Mouse (Mus musculus) hindbrain, embryonic 15.5 days (tissue): Measurements from ENCODE around the gene Ago1. TPM values are rescaled to one million over a fixed set of nuclear protein-coding genes. Genes with fewer than 3 reads are reported as not detected.

Source experiments
- ATAC-seq: fragments of 200-750 bp; cut with Nextera tagmentation; 2 replicates; pipeline ENCODE4 v1.8.0; 2017; ENCODE audit warnings: low read depth, moderate number of reproducible peaks, moderate TSS enrichment; ENCODE audit not compliant: low FRiP score
- H3K27ac ChIP-seq: fragments of 300-500 bp; sonication (generic); replicated peaks from 2 replicates; pipeline ENCODE4 v1.5.1; 2015; ENCODE audit warnings: mild to moderate bottlenecking, inconsistent platforms
- H3K27me3 ChIP-seq: fragments of 300-500 bp; sonication (generic); 2 replicates; pipeline ENCODE4 v1.6.1; 2015; ENCODE audit warnings: control low read depth, inconsistent platforms
- H3K36me3 ChIP-seq: fragments of 300-500 bp; sonication (generic); 2 replicates; pipeline ENCODE4 v1.6.1; 2015; ENCODE audit warnings: control low read depth, inconsistent platforms
- H3K4me1 ChIP-seq: fragments of 300-500 bp; sonication (generic); replicated peaks from 2 replicates; pipeline ENCODE4 v1.6.1; 2015; ENCODE audit warnings: control low read depth, inconsistent platforms
- H3K4me2 ChIP-seq: fragments of 300-500 bp; sonication (generic); 2 replicates; pipeline ENCODE4 v1.6.1; 2015; ENCODE audit warnings: moderate library complexity, mild to moderate bottlenecking, inconsistent platforms
- H3K4me3 ChIP-seq: fragments of 300-500 bp; sonication (generic); 2 replicates; pipeline ENCODE4 v1.5.1; 2015; ENCODE audit warnings: mild to moderate bottlenecking, inconsistent platforms
- H3K9ac ChIP-seq: fragments of 300-500 bp; sonication (generic); 2 replicates; pipeline ENCODE4 v1.6.1; 2015; ENCODE audit warnings: inconsistent platforms
- H3K9me3 ChIP-seq: fragments of 300-500 bp; sonication (generic); 2 replicates; pipeline ENCODE4 v1.6.1; 2016; ENCODE audit warnings: control low read depth, inconsistent platforms
- WGBS: fragments of 180-500 bp; shearing (Covaris S2); methylation state at CpG from one replicate; pipeline ENCODE4 v1.1.7; 2015; 5-methylcytosine and 5-hydroxymethylcytosine counted together
- polyA plus RNA-seq: library from polyadenylated mRNA; unstranded; fragments of >200 nt; fragmentation: Nextera tagmentation; extraction: Ambion mirVana; gene quantifications from 2 replicates; pipeline ENCODE4 v1.2.1, GENCODE M21; 2015

Gene Ago1
- 9.2 and 11.7 TPM in 2 replicates for polyA plus RNA-seq

DNA sequence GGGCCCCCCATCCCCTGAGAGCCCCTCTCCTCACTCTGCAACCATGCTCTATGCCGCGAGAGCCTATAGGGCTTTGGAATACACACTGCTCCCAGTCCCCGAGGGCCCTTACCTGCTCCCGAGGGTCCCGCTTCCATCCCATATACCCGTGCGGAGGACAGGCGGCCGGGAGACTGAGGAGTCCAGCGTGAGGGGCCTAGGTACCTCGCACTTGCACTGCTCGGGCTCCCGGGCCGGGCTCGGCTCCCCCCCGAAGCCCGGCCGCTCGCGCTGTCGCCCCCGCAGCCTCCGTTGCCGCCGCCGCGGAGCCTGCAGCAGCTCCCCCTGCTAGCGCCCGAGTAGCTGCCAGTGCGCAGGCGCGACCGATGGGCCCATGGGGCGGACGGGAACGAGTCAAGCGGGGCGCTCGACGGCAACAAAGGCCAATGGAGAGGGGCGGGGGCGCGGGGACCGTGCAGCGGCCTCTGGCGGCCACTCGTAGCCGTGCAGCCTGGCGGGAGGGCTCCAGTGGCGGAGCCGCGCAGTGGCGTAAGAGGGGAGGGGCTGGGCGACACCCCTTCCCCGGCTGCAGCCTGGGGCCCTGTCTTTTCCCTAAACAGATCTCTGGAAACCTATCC is at the start of gene Ago1:
Gene Ago1, minus strand, starts transcription at position 299 of the 617 bp plus-strand sequence.
- WGBS: under 1% methylated on average over 53 of the region's 55 CpGs
- peaks cover 49% of the 10 kb centered on the region for H3K4me1 ChIP-seq
- H3K4me2 ChIP-seq: peak within 1 kb of the TSS; percentile 74
- ATAC-seq: peak; percentile 91
- H3K27me3 ChIP-seq: no peaks in the 10 kb centered on the region
- H3K9ac ChIP-seq: peak within 1 kb of the TSS; percentile 74
- H3K27ac ChIP-seq: peak within 1 kb of the TSS; percentile 92
- no peaks in the 10 kb centered on the region for H3K36me3 ChIP-seq
- peak within 1 kb of the TSS; percentile 66 for H3K4me3 ChIP-seq
- H3K9me3 ChIP-seq: no peaks in the 10 kb centered on the region

DNA sequence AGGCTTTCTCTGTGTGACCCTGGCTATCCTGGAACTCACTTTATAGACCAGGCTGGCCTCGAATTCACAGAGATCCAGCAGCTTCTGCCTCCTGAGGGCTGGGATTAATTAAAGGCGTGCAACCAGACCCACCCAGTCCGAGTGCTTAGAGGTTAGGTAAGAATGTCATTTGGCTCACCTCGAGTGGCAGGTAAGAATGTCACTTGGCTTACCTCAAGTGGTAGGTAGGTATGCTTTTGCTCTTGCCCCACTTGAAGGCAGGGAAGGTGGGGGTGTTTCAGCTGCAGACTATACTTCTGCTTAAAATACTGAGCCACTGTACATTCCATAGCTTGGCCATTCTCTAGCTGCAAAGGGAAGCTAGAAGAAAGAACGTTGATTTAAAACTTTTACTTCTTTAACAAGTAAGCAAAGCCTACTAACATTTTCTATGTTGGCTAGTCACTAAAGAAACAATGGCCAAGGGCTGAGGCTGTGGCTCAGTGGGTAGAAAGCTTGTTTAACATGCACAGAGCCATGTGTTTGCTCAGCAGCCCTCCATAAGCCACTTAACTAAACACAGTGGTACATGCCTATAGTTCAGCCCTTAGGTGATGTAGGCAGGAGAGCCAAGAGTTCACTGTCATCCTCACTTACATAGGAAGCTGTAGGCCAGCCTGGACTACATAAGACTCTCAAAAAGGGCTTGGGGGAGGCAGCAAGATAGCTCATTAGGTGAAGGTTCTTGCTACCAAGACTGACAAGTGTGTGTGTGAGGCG is 44.1 kb upstream of the Ago1 start:
- H3K9me3 ChIP-seq: no peaks in the 10 kb centered on the region
- peaks cover 84% of the 10 kb centered on the region for H3K36me3 ChIP-seq
- H3K27ac ChIP-seq: no peak overlapping the region
- 93% methylated on average over 6 of the region's 6 CpGs for WGBS
- H3K9ac ChIP-seq: no peak overlapping the region
- no peaks in the 10 kb centered on the region for H3K4me1 ChIP-seq
- H3K4me2 ChIP-seq: no peak overlapping the region
- no peak for ATAC-seq
- no peaks in the 10 kb centered on the region for H3K27me3 ChIP-seq
- H3K4me3 ChIP-seq: no peak overlapping the region

GRCm38 (mm10) chr4:126511013-126511412 is 42.6 kb upstream of the Ago1 start:
- no peaks in the 10 kb centered on the region for H3K4me1 ChIP-seq
- H3K9me3 ChIP-seq: no peaks in the 10 kb centered on the region
- H3K9ac ChIP-seq: no peak overlapping the region
- ATAC-seq: no peak
- H3K27ac ChIP-seq: no peak overlapping the region
- H3K4me3 ChIP-seq: no peak overlapping the region
- peaks cover 84% of the 10 kb centered on the region for H3K36me3 ChIP-seq
- H3K4me2 ChIP-seq: no peak overlapping the region
- WGBS: 89% methylated on average over 5 of the region's 5 CpGs
- H3K27me3 ChIP-seq: no peaks in the 10 kb centered on the region

DNA sequence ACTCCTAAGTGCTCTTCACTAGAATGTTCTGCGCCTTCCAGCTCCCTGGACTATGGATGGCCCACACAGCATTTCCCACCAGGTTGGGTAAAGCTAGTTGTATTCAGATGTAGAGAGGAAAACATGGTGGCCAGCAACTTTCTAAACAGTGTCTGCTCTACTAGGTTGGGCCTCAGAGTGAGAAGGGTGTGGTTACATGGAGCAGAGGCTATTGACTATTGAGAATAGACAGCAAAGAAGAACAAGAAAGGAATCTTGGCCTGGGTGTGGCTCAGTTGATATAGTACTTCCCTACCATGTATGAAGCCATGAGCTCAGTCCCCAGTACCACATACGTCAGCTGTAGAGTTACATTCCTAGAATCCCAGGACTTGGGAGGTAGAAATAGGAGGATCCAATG is 40.7 kb upstream of the Ago1 start:
- no peaks in the 10 kb centered on the region for H3K9me3 ChIP-seq
- 97% methylated on average over 2 of the region's 2 CpGs for WGBS
- no peak overlapping the region for H3K27ac ChIP-seq
- H3K36me3 ChIP-seq: peaks cover 83% of the 10 kb centered on the region
- no peak overlapping the region for H3K4me2 ChIP-seq
- H3K4me1 ChIP-seq: no peaks in the 10 kb centered on the region
- H3K4me3 ChIP-seq: no peak overlapping the region
- no peaks in the 10 kb centered on the region for H3K27me3 ChIP-seq
- ATAC-seq: no peak
- H3K9ac ChIP-seq: no peak overlapping the region

GRCm38 (mm10) chr4:126508110-126508899 is 39.9 kb upstream of the Ago1 start:
- 81% methylated on average over 14 of the region's 14 CpGs for WGBS
- Histone ChIP-seq H3K36me3 (peaks cover 80% of the 10 kb centered on the region), H3K9ac (no peak overlapping the region), H3K4me1 (no peaks in the 10 kb centered on the region), H3K27me3 (no peaks in the 10 kb centered on the region), H3K4me2 (no peak overlapping the region), H3K4me3 (no peak overlapping the region), H3K9me3 (no peaks in the 10 kb centered on the region), H3K27ac (no peak overlapping the region)
- ATAC-seq: no peak

GRCm38 (mm10) chr4:126502977-126503309 is 34.6 kb upstream of the Ago1 start:
- H3K36me3 ChIP-seq: peaks cover 56% of the 10 kb centered on the region
- H3K4me2 ChIP-seq: no peak overlapping the region
- 51% methylated on average over 8 of the region's 8 CpGs for WGBS
- ATAC-seq: no peak
- no peak overlapping the region for H3K9ac ChIP-seq
- H3K27ac ChIP-seq: no peak overlapping the region
- no peaks in the 10 kb centered on the region for H3K9me3 ChIP-seq
- H3K4me1 ChIP-seq: no peaks in the 10 kb centered on the region
- no peaks in the 10 kb centered on the region for H3K27me3 ChIP-seq
- no peak overlapping the region for H3K4me3 ChIP-seq

GRCm38 (mm10) chr4:126502141-126502976 is 34.0 kb upstream of the Ago1 start:
- Histone ChIP-seq H3K9ac (no peak overlapping the region), H3K27ac (no peak overlapping the region), H3K36me3 (peaks cover 58% of the 10 kb centered on the region), H3K27me3 (no peaks in the 10 kb centered on the region), H3K4me1 (no peaks in the 10 kb centered on the region), H3K4me3 (no peak overlapping the region), H3K9me3 (no peaks in the 10 kb centered on the region), H3K4me2 (no peak overlapping the region)
- ATAC-seq: no peak
- WGBS: 70% methylated on average over 6 of the region's 6 CpGs

DNA sequence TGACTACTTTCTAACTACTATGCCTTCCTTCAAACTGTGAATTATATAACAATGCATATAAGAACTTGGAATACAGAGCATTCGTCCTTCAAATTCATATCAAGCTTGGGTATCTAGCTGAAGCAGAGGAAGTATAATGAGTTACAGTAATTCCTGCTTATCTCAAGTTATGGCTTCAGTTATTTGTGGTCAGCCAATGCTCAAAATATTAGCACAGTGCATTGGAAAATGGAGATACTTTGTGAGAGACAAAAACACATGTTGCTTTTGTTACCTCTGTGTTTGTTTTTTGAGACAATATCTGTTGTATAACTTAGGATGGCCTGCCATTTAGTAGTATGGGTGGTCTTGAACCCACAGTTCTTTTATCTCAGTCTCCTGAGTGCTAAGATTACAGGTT is 30.2 kb upstream of the Ago1 start:
- WGBS: 91% methylated on average over 1 of the region's 1 CpGs
- no peaks in the 10 kb centered on the region for H3K27me3 ChIP-seq
- H3K27ac ChIP-seq: no peak overlapping the region
- H3K4me1 ChIP-seq: no peaks in the 10 kb centered on the region
- ATAC-seq: no peak
- peaks cover 53% of the 10 kb centered on the region for H3K36me3 ChIP-seq
- no peaks in the 10 kb centered on the region for H3K9me3 ChIP-seq
- H3K9ac ChIP-seq: no peak overlapping the region
- H3K4me2 ChIP-seq: no peak overlapping the region
- no peak overlapping the region for H3K4me3 ChIP-seq

DNA sequence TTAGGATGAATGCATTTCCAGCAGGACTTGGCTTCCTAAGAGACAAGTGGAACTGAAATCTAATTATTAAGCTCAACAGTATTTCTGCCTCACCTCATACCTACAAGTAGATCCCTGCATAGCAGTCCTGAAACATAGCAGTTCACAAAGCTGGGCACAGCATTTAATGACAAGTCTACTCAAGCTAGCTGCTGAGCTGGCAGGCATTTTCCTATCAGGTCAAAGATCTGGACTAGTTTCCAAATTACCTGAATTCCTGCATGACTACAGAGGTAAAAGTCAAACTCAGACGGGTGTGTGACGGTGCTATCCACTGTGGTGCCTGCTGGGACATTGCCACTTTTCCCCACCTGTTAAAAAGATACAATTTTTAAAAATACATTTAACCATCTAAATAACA is 28.6 kb upstream of the Ago1 start:
- H3K9ac ChIP-seq: no peak overlapping the region
- no peaks in the 10 kb centered on the region for H3K9me3 ChIP-seq
- no peak overlapping the region for H3K4me2 ChIP-seq
- H3K27me3 ChIP-seq: no peaks in the 10 kb centered on the region
- ATAC-seq: no peak
- H3K27ac ChIP-seq: no peak overlapping the region
- 91% methylated on average over 2 of the region's 2 CpGs for WGBS
- no peak overlapping the region for H3K4me3 ChIP-seq
- peaks cover 53% of the 10 kb centered on the region for H3K36me3 ChIP-seq
- no peaks in the 10 kb centered on the region for H3K4me1 ChIP-seq

GRCm38 (mm10) chr4:126495942-126496790 is 27.8 kb upstream of the Ago1 start:
- Histone ChIP-seq H3K4me2 (no peak overlapping the region), H3K27ac (no peak overlapping the region), H3K9ac (no peak overlapping the region), H3K4me1 (no peaks in the 10 kb centered on the region), H3K27me3 (no peaks in the 10 kb centered on the region), H3K4me3 (no peak overlapping the region), H3K9me3 (no peaks in the 10 kb centered on the region), H3K36me3 (peaks cover 59% of the 10 kb centered on the region)
- 87% methylated on average over 5 of the region's 5 CpGs for WGBS
- ATAC-seq: no peak

- H3K27me3 ChIP-seq: no peaks in the 10 kb centered on the region
- no peaks in the 10 kb centered on the region for H3K4me1 ChIP-seq
- H3K9ac ChIP-seq: no peak overlapping the region
- H3K9me3 ChIP-seq: no peaks in the 10 kb centered on the region
- ATAC-seq: no peak
- H3K4me2 ChIP-seq: no peak overlapping the region
- H3K36me3 ChIP-seq: peaks cover 64% of the 10 kb centered on the region
- no peak overlapping the region for H3K27ac ChIP-seq
- no peak overlapping the region for H3K4me3 ChIP-seq
- WGBS: 68% methylated on average over 5 of the region's 5 CpGs
Measured at GRCm38 (mm10) chr4:126495453-126495852, 27.1 kb upstream of the Ago1 start.
